Mouse (Mus musculus): ENCODE measurements around the gene 4921536K21Rik.

Gene 4921536K21Rik

DNA sequence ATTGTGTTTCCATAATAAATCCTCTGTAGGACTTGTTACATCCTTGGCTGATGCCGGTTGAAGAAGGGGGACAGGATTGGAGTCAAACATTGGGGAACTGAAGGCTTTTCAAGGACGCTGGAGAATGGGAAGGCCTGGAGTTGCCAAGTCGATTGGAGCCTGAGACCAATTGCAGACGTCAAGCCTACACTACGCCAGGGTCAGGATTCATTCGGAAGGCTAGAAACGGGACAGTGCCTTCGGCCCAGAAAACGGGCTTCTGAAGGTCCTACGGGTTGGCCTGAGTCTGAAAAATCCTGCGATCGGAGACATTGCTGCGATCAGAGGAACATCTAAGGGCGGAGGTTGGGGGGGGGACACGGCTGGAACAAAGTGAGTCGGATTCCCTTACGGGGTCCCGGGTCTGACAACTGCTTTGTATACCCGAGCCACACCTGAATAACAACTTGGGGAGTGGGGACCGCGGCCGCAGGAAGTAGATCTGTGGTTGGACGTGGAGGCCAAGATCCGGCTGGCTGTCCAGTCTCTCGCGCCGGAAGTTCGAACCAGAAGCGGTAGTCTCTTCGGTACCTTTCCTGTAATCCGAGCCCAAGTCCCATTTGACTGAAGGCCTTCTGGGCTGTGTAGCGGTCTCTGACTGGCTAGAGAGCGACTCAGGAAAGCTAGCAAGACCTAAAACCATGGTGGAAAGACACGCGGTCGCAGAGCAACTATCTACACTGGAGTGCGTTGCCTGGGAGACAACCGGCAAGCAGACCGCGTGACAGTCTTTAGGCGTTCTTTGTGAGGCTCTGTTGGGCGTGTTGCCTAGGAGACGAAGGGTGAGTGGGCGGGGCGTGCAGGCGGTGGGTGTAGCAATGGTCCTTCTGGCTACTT lies at the start of gene 4921536K21Rik, which contains the start of gene Dusp18:
4921536K21Rik (minus strand) TSS at position 693 of the 876 bp plus-strand sequence.
Dusp18 (plus strand) TSS at position 835 of the 876 bp plus-strand sequence.
- H3K27me3 ChIP-seq (ENCODE audit: control insufficient read depth, insufficient read depth, low read length, poor library complexity, severe bottlenecking): no peaks in the 10 kb centered on the region
- no peaks in the 10 kb centered on the region for H3K36me3 ChIP-seq (ENCODE audit: control insufficient read depth, insufficient read depth, low read length, poor library complexity, severe bottlenecking)
- DNase-seq (ENCODE audit: low read depth, low spot score): peak; percentile 94

DNA sequence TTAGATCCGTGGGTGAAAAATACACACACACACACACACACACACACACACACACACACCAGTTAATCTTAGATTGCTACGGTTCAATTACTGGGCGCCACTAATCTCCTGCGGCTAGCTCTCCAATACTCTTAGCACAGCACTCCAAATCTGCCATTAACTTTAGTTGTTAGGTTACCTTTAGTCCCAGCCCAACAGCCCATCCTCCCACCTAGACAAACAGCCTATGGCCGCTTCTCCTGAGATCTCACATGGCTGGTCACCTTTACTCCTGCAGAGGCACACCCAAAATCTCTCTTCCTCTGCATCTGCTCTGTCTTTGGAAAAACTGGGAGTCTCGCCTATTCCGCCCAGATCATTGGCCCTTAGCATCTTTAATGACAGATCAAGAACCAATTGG lies 46.5 kb upstream of the 4921536K21Rik start:
- DNase-seq (ENCODE audit: low read depth, low spot score): no peak
- Histone ChIP-seq H3K27me3 (ENCODE audit: control insufficient read depth, insufficient read depth, low read length, poor library complexity, severe bottlenecking) (no peaks in the 10 kb centered on the region), H3K36me3 (ENCODE audit: control insufficient read depth, insufficient read depth, low read length, poor library complexity, severe bottlenecking) (no peaks in the 10 kb centered on the region)

DNA sequence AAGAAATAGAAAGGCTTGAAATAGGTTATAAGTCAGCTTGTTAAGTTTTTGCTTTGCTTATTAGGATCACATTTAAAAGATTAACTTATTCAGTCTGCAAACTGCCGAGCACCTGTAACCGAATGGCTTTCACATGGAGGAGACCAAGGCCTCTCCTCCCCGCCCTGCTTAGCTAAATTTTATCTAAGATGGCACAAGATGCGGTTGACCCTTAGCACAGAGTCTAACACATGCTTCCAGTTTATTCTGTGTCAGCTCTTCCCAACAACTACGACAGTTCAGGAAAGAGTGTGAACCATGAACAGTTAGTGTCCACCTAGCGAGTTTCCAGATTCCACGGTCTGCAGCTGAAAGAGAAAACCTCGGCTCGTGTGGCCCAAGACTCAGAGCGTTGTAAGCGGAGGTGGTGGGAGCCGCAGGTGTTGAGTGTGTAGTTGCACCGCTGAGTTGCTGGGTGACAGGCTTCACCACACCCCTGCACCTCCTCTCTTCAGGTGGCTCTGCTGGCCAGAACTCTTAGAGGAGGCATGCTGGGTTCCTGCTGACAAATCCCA lies 42.5 kb upstream of the 4921536K21Rik start:
- DNase-seq (ENCODE audit: low read depth, low spot score): no peak
- no peaks in the 10 kb centered on the region for H3K27me3 ChIP-seq (ENCODE audit: control insufficient read depth, insufficient read depth, low read length, poor library complexity, severe bottlenecking)
- no peaks in the 10 kb centered on the region for H3K36me3 ChIP-seq (ENCODE audit: control insufficient read depth, insufficient read depth, low read length, poor library complexity, severe bottlenecking)

DNA sequence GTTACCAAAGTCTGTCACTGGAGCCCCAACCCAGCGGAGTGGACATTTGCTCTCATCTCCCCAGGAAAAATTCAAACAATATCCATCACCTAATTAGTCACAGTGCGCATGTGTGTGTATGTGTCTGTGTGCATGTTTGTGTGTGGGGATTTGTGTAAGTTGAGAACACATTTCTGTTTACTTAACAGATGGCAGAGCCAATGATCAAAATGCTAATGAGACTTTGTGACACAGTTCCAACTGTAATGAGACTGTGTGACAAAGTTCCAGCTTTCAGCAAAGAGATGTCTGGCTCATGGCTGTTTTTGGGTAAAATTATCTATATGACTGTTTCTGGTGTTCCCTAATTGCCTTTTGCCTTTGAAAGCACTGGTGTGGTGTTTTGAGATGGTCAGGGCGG lies 41.4 kb upstream of the 4921536K21Rik start:
- Histone ChIP-seq H3K36me3 (ENCODE audit: control insufficient read depth, insufficient read depth, low read length, poor library complexity, severe bottlenecking) (no peaks in the 10 kb centered on the region), H3K27me3 (ENCODE audit: control insufficient read depth, insufficient read depth, low read length, poor library complexity, severe bottlenecking) (no peaks in the 10 kb centered on the region)
- DNase-seq (ENCODE audit: low read depth, low spot score): no peak

DNA sequence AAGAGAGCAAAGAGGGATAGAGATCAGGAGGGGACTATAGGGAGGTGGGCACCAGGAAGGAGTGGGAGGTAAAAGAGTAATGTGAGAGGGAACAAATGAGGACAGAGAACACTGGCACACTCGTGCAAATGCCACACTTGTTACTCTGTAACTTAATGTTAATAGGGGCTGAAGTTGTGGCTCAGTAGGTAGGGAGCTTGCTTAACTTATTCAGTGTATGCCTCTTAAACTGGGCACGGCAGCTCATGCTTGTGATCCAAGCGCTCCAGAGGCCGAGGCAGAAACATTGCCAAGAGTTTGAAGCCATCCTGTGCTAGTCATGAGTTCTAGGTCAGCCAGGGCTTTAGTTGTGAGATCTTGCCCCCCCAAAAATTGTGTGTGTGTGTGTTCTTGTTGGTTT lies 40.2 kb upstream of the 4921536K21Rik start:
- Histone ChIP-seq H3K27me3 (ENCODE audit: control insufficient read depth, insufficient read depth, low read length, poor library complexity, severe bottlenecking) (no peaks in the 10 kb centered on the region), H3K36me3 (ENCODE audit: control insufficient read depth, insufficient read depth, low read length, poor library complexity, severe bottlenecking) (no peaks in the 10 kb centered on the region)
- DNase-seq (ENCODE audit: low read depth, low spot score): no peak

DNA sequence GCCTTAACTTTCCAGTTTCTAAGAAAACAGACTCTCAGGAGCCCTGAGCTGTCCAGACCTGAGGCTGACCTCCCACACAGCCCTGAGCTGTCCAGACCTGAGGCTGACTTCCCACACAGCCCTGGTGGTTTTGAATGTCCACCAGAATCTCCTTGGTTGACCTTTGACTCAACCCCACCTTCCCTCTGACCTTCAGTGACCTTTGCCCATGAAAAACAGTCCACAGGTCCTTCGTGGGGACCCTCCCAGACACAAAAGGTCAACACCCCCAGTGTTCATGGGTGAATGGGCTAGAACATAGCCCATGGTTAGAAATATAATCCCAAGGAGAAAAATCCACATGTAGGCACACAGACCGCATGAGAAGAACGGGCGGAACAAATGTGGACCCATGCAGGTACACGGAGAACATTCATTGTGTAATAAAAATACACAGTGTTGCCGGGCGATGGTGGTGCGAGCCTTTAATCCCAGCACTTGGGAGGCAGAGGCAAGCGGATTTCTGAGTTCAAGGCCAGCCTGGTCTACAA lies 38.9 kb upstream of the 4921536K21Rik start:
- Histone ChIP-seq H3K27me3 (ENCODE audit: control insufficient read depth, insufficient read depth, low read length, poor library complexity, severe bottlenecking) (no peaks in the 10 kb centered on the region), H3K36me3 (ENCODE audit: control insufficient read depth, insufficient read depth, low read length, poor library complexity, severe bottlenecking) (no peaks in the 10 kb centered on the region)
- no peak for DNase-seq (ENCODE audit: low read depth, low spot score)

DNA sequence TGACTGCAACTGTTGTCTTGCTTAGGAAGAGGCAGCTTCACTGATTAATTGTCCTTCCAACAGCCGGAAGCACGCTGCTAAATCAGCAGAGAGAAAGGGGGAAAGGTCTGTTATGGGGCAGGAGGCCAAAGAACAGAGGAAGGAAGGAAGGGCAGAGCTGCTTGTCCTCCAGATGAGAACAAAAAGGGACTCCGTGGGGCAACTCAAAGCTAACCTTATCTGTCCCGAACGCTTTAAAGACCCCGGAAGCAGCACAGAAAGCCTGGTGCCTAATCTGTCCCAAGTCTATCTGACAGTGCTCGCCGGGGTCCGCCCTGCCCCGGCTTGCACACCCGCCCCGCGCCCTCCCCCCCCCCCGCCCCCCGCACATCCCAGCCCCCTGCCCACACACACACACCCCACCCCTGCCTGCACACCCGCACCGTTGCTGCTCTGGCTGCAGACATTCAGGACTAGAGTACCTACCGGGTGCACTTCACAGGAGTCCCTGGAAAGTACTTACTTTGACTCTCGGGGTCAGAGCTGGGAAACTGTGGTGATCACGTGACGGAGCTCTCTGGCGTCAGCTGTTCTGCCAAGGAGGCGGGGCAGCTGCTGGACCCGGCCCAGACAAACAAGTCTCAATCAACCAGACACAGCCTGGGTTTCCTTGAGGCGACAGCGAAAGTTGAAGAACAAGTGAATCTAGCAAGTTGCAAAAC lies 36.8 kb upstream of the 4921536K21Rik start, which contains the start of gene Tcn2:
Tcn2 (minus strand) TSS at position 649 of the 701 bp plus-strand sequence.
- H3K36me3 ChIP-seq (ENCODE audit: control insufficient read depth, insufficient read depth, low read length, poor library complexity, severe bottlenecking): no peaks in the 10 kb centered on the region
- DNase-seq (ENCODE audit: low read depth, low spot score): peak; percentile 82
- no peaks in the 10 kb centered on the region for H3K27me3 ChIP-seq (ENCODE audit: control insufficient read depth, insufficient read depth, low read length, poor library complexity, severe bottlenecking)

DNA sequence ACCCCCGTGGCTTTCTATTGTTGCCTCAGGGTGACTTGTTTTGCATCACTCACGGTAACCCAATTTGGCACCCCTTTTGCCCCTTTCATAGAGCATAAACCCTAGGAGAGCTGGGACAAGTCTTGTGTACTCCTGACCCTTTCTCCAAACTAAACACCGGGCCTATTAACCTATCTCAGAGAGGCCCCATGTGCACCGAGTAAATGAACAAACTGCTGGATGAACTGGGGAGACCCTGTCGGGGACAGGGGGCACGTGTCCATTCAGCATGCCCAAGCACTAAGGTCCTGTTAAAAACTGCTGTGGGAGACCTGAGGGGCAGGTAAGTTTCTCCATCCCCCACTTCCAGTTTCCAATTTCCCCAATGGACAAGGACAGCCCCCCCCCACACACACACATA lies 36.0 kb upstream of the 4921536K21Rik start:
- no peak for DNase-seq (ENCODE audit: low read depth, low spot score)
- H3K27me3 ChIP-seq (ENCODE audit: control insufficient read depth, insufficient read depth, low read length, poor library complexity, severe bottlenecking): no peaks in the 10 kb centered on the region
- no peaks in the 10 kb centered on the region for H3K36me3 ChIP-seq (ENCODE audit: control insufficient read depth, insufficient read depth, low read length, poor library complexity, severe bottlenecking)

DNA sequence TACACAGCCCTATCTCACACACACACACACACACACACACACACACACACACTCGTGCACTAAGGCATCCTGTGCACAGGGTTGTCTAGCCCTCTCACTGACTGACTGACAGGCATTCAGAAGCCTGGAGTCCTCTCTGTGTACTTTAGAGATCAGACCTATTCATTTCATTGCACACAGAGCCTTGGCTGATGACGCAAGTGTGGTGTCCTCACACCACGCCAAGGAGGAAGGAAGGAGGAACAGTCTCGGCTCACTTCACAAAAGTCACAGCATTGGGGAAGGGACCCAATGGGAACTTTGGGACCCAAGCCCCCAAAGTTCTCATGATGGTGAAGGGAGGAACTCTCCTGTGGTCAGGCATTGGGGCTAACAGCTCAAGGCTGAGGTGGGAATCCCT lies 35.1 kb upstream of the 4921536K21Rik start:
- Histone ChIP-seq H3K27me3 (ENCODE audit: control insufficient read depth, insufficient read depth, low read length, poor library complexity, severe bottlenecking) (no peaks in the 10 kb centered on the region), H3K36me3 (ENCODE audit: control insufficient read depth, insufficient read depth, low read length, poor library complexity, severe bottlenecking) (0 out of 2 replicates have a peak, but pooled peaks cover 1% of the 10 kb centered on the region)
- DNase-seq (ENCODE audit: low read depth, low spot score): no peak

DNA sequence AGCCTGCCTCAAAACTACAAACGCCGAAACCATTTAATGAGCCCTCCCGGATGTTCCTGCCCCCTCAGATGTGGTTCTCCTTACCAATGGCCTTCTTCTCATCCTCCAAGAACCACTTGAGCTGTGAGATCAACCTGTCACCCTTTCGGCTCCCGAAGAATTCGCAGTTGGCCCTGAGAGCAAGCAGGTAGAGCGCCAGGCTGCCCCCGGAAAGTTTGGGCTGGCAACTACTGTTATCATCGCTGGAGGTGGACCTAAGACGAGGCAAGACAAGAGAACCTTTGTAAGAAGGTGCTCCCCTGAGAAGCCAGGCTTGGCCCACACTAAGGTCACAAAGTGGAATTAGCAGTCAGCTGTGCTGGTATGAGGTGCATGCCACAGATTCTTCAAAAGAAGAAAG lies 31.0 kb upstream of the 4921536K21Rik start:
- no peaks in the 10 kb centered on the region; the same call in 1 of the 2 replicates for H3K27me3 ChIP-seq (ENCODE audit: control insufficient read depth, insufficient read depth, low read length, poor library complexity, severe bottlenecking)
- H3K36me3 ChIP-seq (ENCODE audit: control insufficient read depth, insufficient read depth, low read length, poor library complexity, severe bottlenecking): 0 out of 2 replicates have a peak, but pooled peaks cover 1% of the 10 kb centered on the region
- DNase-seq (ENCODE audit: low read depth, low spot score): no peak

DNA sequence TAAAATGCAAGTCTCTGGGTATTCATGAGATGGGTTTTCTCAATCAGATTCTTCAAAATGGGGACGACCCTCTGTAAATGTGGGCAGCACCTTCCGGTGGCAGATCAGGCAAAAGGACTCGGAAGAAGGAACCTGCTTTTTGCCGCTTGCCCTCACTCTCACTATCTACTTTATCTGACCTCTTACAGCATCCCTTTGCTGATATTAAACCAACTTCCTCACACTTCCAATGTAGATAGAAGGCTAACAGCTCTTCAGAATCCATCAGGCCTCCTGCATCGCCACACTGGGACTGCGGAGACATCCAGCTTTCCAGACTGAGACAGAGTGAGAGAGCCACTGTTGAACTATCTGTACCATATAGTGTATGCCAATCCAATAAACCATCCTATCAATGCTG lies 27.8 kb upstream of the 4921536K21Rik start:
- no peak for DNase-seq (ENCODE audit: low read depth, low spot score)
- H3K36me3 ChIP-seq (ENCODE audit: control insufficient read depth, insufficient read depth, low read length, poor library complexity, severe bottlenecking): 0 out of 2 replicates have a peak, but pooled peaks cover 1% of the 10 kb centered on the region
- H3K27me3 ChIP-seq (ENCODE audit: control insufficient read depth, insufficient read depth, low read length, poor library complexity, severe bottlenecking): peaks cover 2% of the 10 kb centered on the region; the same call in 1 of the 2 replicates

DNA sequence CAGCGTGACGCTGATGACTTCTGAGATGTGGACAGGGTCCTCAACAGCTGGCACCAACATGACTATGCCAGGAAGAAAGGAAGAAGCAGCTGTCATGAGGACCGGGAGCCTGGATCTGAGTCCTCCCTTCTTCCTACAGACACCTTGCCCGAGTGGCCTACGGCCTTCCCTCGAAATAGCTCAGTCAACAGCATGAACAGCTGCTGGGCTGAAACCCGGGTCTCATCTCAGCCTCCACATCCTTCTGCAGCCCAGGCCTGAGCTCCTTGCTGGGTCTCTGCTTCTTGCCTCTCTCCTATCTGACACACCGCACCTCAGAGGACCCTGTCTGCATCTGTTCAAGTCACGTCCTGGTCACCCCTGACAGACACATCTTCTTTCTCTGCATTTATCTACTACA lies 27.2 kb upstream of the 4921536K21Rik start:
- DNase-seq (ENCODE audit: low read depth, low spot score): no peak
- Histone ChIP-seq H3K27me3 (ENCODE audit: control insufficient read depth, insufficient read depth, low read length, poor library complexity, severe bottlenecking) (peaks cover 2% of the 10 kb centered on the region; the same call in 1 of the 2 replicates), H3K36me3 (ENCODE audit: control insufficient read depth, insufficient read depth, low read length, poor library complexity, severe bottlenecking) (0 out of 2 replicates have a peak, but pooled peaks cover 1% of the 10 kb centered on the region)

DNA sequence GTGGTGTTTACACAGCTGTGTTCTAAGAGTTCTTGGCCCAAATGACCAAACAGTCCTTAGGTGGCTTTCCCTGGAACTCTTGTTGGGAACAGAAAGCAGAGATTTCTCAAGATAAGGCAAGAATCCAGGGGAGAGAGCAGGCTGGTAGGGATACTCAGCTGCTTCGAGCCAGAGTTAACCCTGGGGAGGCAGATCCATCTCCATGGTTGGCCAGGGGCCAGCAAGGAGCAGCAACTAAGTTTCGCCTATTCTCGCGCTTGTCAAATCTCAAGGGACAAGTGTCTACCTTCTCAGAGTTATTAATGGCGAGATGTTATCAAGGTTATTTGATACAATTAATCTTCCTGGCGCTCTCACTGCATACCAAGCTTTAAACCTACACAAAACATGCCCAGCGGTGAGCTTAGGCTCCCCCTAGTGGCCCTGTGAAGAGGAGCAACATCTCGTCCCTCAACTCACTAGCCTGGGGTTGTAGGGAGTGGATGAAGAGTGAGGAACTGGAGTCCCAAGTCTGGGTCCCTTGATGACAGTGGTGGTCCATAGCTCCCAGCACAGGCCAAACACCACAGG lies 26.5 kb upstream of the 4921536K21Rik start:
- H3K36me3 ChIP-seq (ENCODE audit: control insufficient read depth, insufficient read depth, low read length, poor library complexity, severe bottlenecking): 0 out of 2 replicates have a peak, but pooled peaks cover 1% of the 10 kb centered on the region
- peak; percentile 74 for DNase-seq (ENCODE audit: low read depth, low spot score)
- H3K27me3 ChIP-seq (ENCODE audit: control insufficient read depth, insufficient read depth, low read length, poor library complexity, severe bottlenecking): peaks cover 2% of the 10 kb centered on the region; the same call in 1 of the 2 replicates

DNA sequence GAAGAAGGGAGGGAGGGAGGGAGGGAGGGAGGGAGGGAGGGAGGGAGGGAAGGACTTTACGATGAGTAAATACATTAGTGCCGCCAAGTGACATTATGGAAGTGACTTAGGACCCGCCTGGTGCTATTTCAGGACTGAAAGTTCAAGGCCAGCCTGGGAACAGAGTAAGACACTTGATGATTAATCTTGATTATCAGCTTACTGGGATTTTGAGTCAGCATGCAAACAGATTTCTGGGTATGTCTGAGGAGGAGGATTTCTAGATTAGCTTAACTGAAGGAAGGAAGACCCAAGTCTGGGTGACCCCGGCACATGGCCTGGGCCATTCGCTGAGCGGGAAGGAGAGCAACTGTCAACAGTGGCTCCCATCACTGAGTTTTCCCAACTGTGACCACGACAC lies 25.6 kb upstream of the 4921536K21Rik start:
- no peak for DNase-seq (ENCODE audit: low read depth, low spot score)
- peaks cover 2% of the 10 kb centered on the region; the same call in 1 of the 2 replicates for H3K27me3 ChIP-seq (ENCODE audit: control insufficient read depth, insufficient read depth, low read length, poor library complexity, severe bottlenecking)
- H3K36me3 ChIP-seq (ENCODE audit: control insufficient read depth, insufficient read depth, low read length, poor library complexity, severe bottlenecking): 0 out of 2 replicates have a peak, but pooled peaks cover 1% of the 10 kb centered on the region

Measured in splenic B cell, adult 2 months (primary cell).